8 mouse cellular contexts compared by ENCODE assay signal in genomic region chr11:94129261-94130059, GRCm38 (mm10).
A peak's percentile ranks its signal among the peaks of the same experiment; 100 is the strongest.
DNase-seq lines count a peak whose midpoint lies in the region; ATAC-seq lines count a peak whose summit lies in the region.

No protein-coding gene starts in this region.

- no peak overlapping the region for H3K4me3 ChIP-seq in liver, embryonic 11.5 days (ENCODE audit: low read depth, low read length)
- no peak overlapping the region for H3K4me3 ChIP-seq in neural tube, embryonic 11.5 days (ENCODE audit: low read depth, low read length)

- 65% methylated on average over 12 of the region's 12 CpGs for WGBS in liver, embryonic 11.5 days
- WGBS in neural tube, embryonic 11.5 days = 65% methylated on average over 12 of the region's 12 CpGs

- H3K4me1 ChIP-seq in liver, embryonic 11.5 days (replicated peaks; ENCODE audit: control insufficient read depth, insufficient read depth, low read length) = peaks cover 9% of the 10 kb centered on the region; the same call in 1 of the 2 replicates
- H3K4me1 ChIP-seq in neural tube, embryonic 11.5 days (ENCODE audit: control insufficient read depth, insufficient read depth, low read length) = peaks cover 10% of the 10 kb centered on the region

- H3K4me2 ChIP-seq in liver, embryonic 11.5 days = no peak overlapping the region
- H3K4me2 ChIP-seq in neural tube, embryonic 11.5 days (ENCODE audit: low read depth) = no peak overlapping the region

- H3K9ac ChIP-seq in liver, embryonic 11.5 days (ENCODE audit: low read depth, low read length) = no peak overlapping the region
- H3K9ac ChIP-seq in neural tube, embryonic 11.5 days (ENCODE audit: low read length) = no peak overlapping the region

- H3K27ac ChIP-seq in liver, embryonic 11.5 days (ENCODE audit: low read depth, low read length) = no peak overlapping the region
- no peak overlapping the region for H3K27ac ChIP-seq in neural tube, embryonic 11.5 days (ENCODE audit: low read depth, low read length)

- H3K36me3 ChIP-seq in liver, embryonic 11.5 days (ENCODE audit: control insufficient read depth, insufficient read depth, low read length) = no peaks in the 10 kb centered on the region; the same call in 1 of the 2 replicates
- H3K36me3 ChIP-seq in neural tube, embryonic 11.5 days (ENCODE audit: control insufficient read depth, insufficient read depth, low read length) = no peaks in the 10 kb centered on the region

- peak; percentile 80 for DNase-seq in CD4-positive, CD25-positive, alpha-beta regulatory T cell, adult 2 months (ENCODE audit: low read depth, low spot score)
- peak; percentile 57 for DNase-seq in Muller cell, postnatal 12 days (ENCODE audit: inconsistent ontology term)
- peak; percentile 80 to 81 for DNase-seq in cerebellum, postnatal 14 days
- DNase-seq in gastrocnemius, postnatal 25 days = peak; percentile 62
- no peak for DNase-seq in liver, embryonic 11.5 days (ENCODE audit: low spot score)
- DNase-seq in neural tube, embryonic 11.5 days (ENCODE audit: low spot score) = peak; percentile 69
- peak; percentile 61 for DNase-seq in thymus, postnatal 4 days

- no peaks in the 10 kb centered on the region for H3K9me3 ChIP-seq in liver, embryonic 11.5 days (ENCODE audit: control insufficient read depth, low read length)
- no peaks in the 10 kb centered on the region for H3K9me3 ChIP-seq in neural tube, embryonic 11.5 days (ENCODE audit: control insufficient read depth, low read length)

- ATAC-seq in inflammation-experienced regulatory T-cells, adult 6 months = peak; percentile 60
- 0 out of 2 replicates have a peak, but pooled peaks have one; percentile 13 for ATAC-seq in liver, embryonic 11.5 days (replicated peaks; ENCODE audit: low FRiP score)
- ATAC-seq in neural tube, embryonic 11.5 days (ENCODE audit: insufficient read depth, low FRiP score, low TSS enrichment) = no peak

- no peaks in the 10 kb centered on the region for H3K27me3 ChIP-seq in liver, embryonic 11.5 days (replicated peaks; ENCODE audit: control insufficient read depth, insufficient read depth, low read length)
- no peaks in the 10 kb centered on the region for H3K27me3 ChIP-seq in neural tube, embryonic 11.5 days (ENCODE audit: control insufficient read depth, insufficient read depth, low read length)
